Mouse (Mus musculus): Measurements from ENCODE around the gene Slit3. TPM values are rescaled to one million over a fixed set of nuclear protein-coding genes. Genes with fewer than 3 reads are reported as not detected.

Slit3 gene
- polyA plus RNA-seq, 1 experiment = 6.6 TPM

- WGBS = 93% methylated on average over 2 of the region's 2 CpGs
- Histone ChIP-seq H3K27ac (ENCODE audit: insufficient read depth, low read depth, low read length) (no peak overlapping the region), H3K4me1 (ENCODE audit: control insufficient read depth, insufficient read depth, insufficient read length, low read length) (no peaks in the 10 kb centered on the region), H3K4me3 (ENCODE audit: low read depth, low read length) (no peak overlapping the region), H3K27me3 (ENCODE audit: control insufficient read depth, insufficient read depth, low read length) (no peaks in the 10 kb centered on the region), H3K36me3 (ENCODE audit: control insufficient read depth, insufficient read depth, low read length) (no peaks in the 10 kb centered on the region)
- TF ChIP-seq CTCF (IDR thresholded peaks at IDR 0.05; ENCODE audit: extremely low read depth, insufficient read length, insufficient replicate concordance, low read depth, low read length) = no peak
- no peak for TF ChIP-seq POLR2A (IDR thresholded peaks at IDR 0.05; ENCODE audit: low read depth, low read length)
Observed at GRCm38 (mm10) chr11:35298526-35298925, 177.5 kb downstream of the Slit3 start.

GRCm38 (mm10) chr11:35299857-35300375 lies 178.9 kb downstream of the Slit3 start:
- H3K36me3 ChIP-seq (ENCODE audit: control insufficient read depth, insufficient read depth, low read length) = no peaks in the 10 kb centered on the region
- no peaks in the 10 kb centered on the region for H3K27me3 ChIP-seq (ENCODE audit: control insufficient read depth, insufficient read depth, low read length)
- WGBS = 86% methylated on average over 7 of the region's 7 CpGs
- H3K4me3 ChIP-seq (ENCODE audit: low read depth, low read length) = no peak overlapping the region
- no peak overlapping the region for H3K27ac ChIP-seq (ENCODE audit: insufficient read depth, low read depth, low read length)
- TF ChIP-seq POLR2A (IDR thresholded peaks at IDR 0.05; ENCODE audit: low read depth, low read length) (no peak), CTCF (IDR thresholded peaks at IDR 0.05; ENCODE audit: extremely low read depth, insufficient read length, insufficient replicate concordance, low read depth, low read length) (no peak)
- no peaks in the 10 kb centered on the region for H3K4me1 ChIP-seq (ENCODE audit: control insufficient read depth, insufficient read depth, insufficient read length, low read length)

- Histone ChIP-seq H3K4me3 (ENCODE audit: low read depth, low read length) (no peak overlapping the region), H3K36me3 (ENCODE audit: control insufficient read depth, insufficient read depth, low read length) (no peaks in the 10 kb centered on the region), H3K27me3 (ENCODE audit: control insufficient read depth, insufficient read depth, low read length) (no peaks in the 10 kb centered on the region), H3K27ac (ENCODE audit: insufficient read depth, low read depth, low read length) (no peak overlapping the region), H3K4me1 (ENCODE audit: control insufficient read depth, insufficient read depth, insufficient read length, low read length) (no peaks in the 10 kb centered on the region)
- 80% methylated on average over 5 of the region's 5 CpGs for WGBS
- TF ChIP-seq POLR2A (IDR thresholded peaks at IDR 0.05; ENCODE audit: low read depth, low read length) (no peak), CTCF (IDR thresholded peaks at IDR 0.05; ENCODE audit: extremely low read depth, insufficient read length, insufficient replicate concordance, low read depth, low read length) (no peak)
Observed at GRCm38 (mm10) chr11:35302272-35302671, 181.2 kb downstream of the Slit3 start.

- H3K27ac ChIP-seq (ENCODE audit: insufficient read depth, low read depth, low read length) = no peak overlapping the region
- TF ChIP-seq POLR2A (IDR thresholded peaks at IDR 0.05; ENCODE audit: low read depth, low read length) (no peak), CTCF (IDR thresholded peaks at IDR 0.05; ENCODE audit: extremely low read depth, insufficient read length, insufficient replicate concordance, low read depth, low read length) (no peak)
- no peaks in the 10 kb centered on the region for H3K4me1 ChIP-seq (ENCODE audit: control insufficient read depth, insufficient read depth, insufficient read length, low read length)
- no peaks in the 10 kb centered on the region for H3K36me3 ChIP-seq (ENCODE audit: control insufficient read depth, insufficient read depth, low read length)
- H3K4me3 ChIP-seq (ENCODE audit: low read depth, low read length) = no peak overlapping the region
- WGBS = 77% methylated on average over 8 of the region's 8 CpGs
- H3K27me3 ChIP-seq (ENCODE audit: control insufficient read depth, insufficient read depth, low read length) = no peaks in the 10 kb centered on the region
Observed at GRCm38 (mm10) chr11:35304216-35304975, 183.4 kb downstream of the Slit3 start.

GRCm38 (mm10) chr11:35305111-35305510 lies 184.1 kb downstream of the Slit3 start:
- TF ChIP-seq POLR2A (IDR thresholded peaks at IDR 0.05; ENCODE audit: low read depth, low read length) = no peak
- TF ChIP-seq CTCF (IDR thresholded peaks at IDR 0.05; ENCODE audit: extremely low read depth, insufficient read length, insufficient replicate concordance, low read depth, low read length) = no peak
- no peaks in the 10 kb centered on the region for H3K4me1 ChIP-seq (ENCODE audit: control insufficient read depth, insufficient read depth, insufficient read length, low read length)
- H3K27ac ChIP-seq (ENCODE audit: insufficient read depth, low read depth, low read length) = no peak overlapping the region
- H3K4me3 ChIP-seq (ENCODE audit: low read depth, low read length) = no peak overlapping the region
- H3K36me3 ChIP-seq (ENCODE audit: control insufficient read depth, insufficient read depth, low read length) = no peaks in the 10 kb centered on the region
- no peaks in the 10 kb centered on the region for H3K27me3 ChIP-seq (ENCODE audit: control insufficient read depth, insufficient read depth, low read length)
- 68% methylated on average over 5 of the region's 5 CpGs for WGBS

GRCm38 (mm10) chr11:35305910-35306309 lies 184.9 kb downstream of the Slit3 start:
- H3K27ac ChIP-seq (ENCODE audit: insufficient read depth, low read depth, low read length) = no peak overlapping the region
- H3K4me3 ChIP-seq (ENCODE audit: low read depth, low read length) = no peak overlapping the region
- H3K36me3 ChIP-seq (ENCODE audit: control insufficient read depth, insufficient read depth, low read length) = no peaks in the 10 kb centered on the region
- H3K27me3 ChIP-seq (ENCODE audit: control insufficient read depth, insufficient read depth, low read length) = no peaks in the 10 kb centered on the region
- H3K4me1 ChIP-seq (ENCODE audit: control insufficient read depth, insufficient read depth, insufficient read length, low read length) = no peaks in the 10 kb centered on the region
- TF ChIP-seq CTCF (IDR thresholded peaks at IDR 0.05; ENCODE audit: extremely low read depth, insufficient read length, insufficient replicate concordance, low read depth, low read length) = no peak
- TF ChIP-seq POLR2A (IDR thresholded peaks at IDR 0.05; ENCODE audit: low read depth, low read length) = no peak
- WGBS = 81% methylated on average over 3 of the region's 3 CpGs

- WGBS = 64% methylated on average over 5 of the region's 5 CpGs
- Histone ChIP-seq H3K36me3 (ENCODE audit: control insufficient read depth, insufficient read depth, low read length) (no peaks in the 10 kb centered on the region), H3K27ac (ENCODE audit: insufficient read depth, low read depth, low read length) (no peak overlapping the region), H3K4me1 (ENCODE audit: control insufficient read depth, insufficient read depth, insufficient read length, low read length) (no peaks in the 10 kb centered on the region), H3K27me3 (ENCODE audit: control insufficient read depth, insufficient read depth, low read length) (no peaks in the 10 kb centered on the region), H3K4me3 (ENCODE audit: low read depth, low read length) (no peak overlapping the region)
- no peak for TF ChIP-seq CTCF (IDR thresholded peaks at IDR 0.05; ENCODE audit: extremely low read depth, insufficient read length, insufficient replicate concordance, low read depth, low read length)
- TF ChIP-seq POLR2A (IDR thresholded peaks at IDR 0.05; ENCODE audit: low read depth, low read length) = no peak
Observed at GRCm38 (mm10) chr11:35306922-35307321, 185.9 kb downstream of the Slit3 start.
